Mouse (Mus musculus) erythroblast, embryonic 14.5 days (primary cell): ENCODE measurements around the gene Hsf4. TPM values are rescaled to one million over a fixed set of nuclear protein-coding genes. Genes with fewer than 3 reads are reported as not detected.
"Not testable (repeated sequence)": the region's sequence is repeated elsewhere in the genome, so short reads cannot be mapped to it uniquely, and the experiment has no call there.

Experiments used
- H3K27me3 ChIP-seq: 2 replicates; pipeline ENCODE4 v1.6.1; 2012; ENCODE audit warnings: inconsistent platforms; ENCODE audit not compliant: control insufficient read depth
- H3K36me3 ChIP-seq: 2 replicates; pipeline ENCODE4 v1.6.1; 2012; ENCODE audit warnings: mild to moderate bottlenecking, inconsistent platforms; ENCODE audit not compliant: control insufficient read depth
- H3K4me1 ChIP-seq: 2 replicates; pipeline ENCODE4 v1.6.1; 2012; ENCODE audit warnings: inconsistent platforms; ENCODE audit not compliant: control insufficient read depth
- H3K4me3 ChIP-seq: replicated peaks from 2 replicates; pipeline ENCODE3; 2012; ENCODE audit warnings: moderate library complexity, mild to moderate bottlenecking, inconsistent platforms
- H3K9me3 ChIP-seq: 2 replicates; pipeline ENCODE4 v1.6.1; 2012; ENCODE audit warnings: low read length, inconsistent platforms, mixed read lengths; ENCODE audit not compliant: control insufficient read depth
- GATA1 ChIP-seq: IDR thresholded peaks from 2 replicates; pipeline ENCODE4 v1.6.1; 2012; ENCODE audit warnings: low read length, inconsistent platforms, mixed read lengths
- TAL1 ChIP-seq: IDR thresholded peaks from 3 replicates; pipeline ENCODE4 v1.6.1; 2012; ENCODE audit warnings: low read length, inconsistent platforms, mixed read lengths
- polyA plus RNA-seq: library from polyadenylated mRNA; stranded (reverse); fragments of >175 nt; gene quantifications from 2 replicates; pipeline ENCODE4 v1.2.3, GENCODE M21; 2012

Hsf4 gene
- polyA plus RNA-seq, 1 experiment, result not detected

DNA sequence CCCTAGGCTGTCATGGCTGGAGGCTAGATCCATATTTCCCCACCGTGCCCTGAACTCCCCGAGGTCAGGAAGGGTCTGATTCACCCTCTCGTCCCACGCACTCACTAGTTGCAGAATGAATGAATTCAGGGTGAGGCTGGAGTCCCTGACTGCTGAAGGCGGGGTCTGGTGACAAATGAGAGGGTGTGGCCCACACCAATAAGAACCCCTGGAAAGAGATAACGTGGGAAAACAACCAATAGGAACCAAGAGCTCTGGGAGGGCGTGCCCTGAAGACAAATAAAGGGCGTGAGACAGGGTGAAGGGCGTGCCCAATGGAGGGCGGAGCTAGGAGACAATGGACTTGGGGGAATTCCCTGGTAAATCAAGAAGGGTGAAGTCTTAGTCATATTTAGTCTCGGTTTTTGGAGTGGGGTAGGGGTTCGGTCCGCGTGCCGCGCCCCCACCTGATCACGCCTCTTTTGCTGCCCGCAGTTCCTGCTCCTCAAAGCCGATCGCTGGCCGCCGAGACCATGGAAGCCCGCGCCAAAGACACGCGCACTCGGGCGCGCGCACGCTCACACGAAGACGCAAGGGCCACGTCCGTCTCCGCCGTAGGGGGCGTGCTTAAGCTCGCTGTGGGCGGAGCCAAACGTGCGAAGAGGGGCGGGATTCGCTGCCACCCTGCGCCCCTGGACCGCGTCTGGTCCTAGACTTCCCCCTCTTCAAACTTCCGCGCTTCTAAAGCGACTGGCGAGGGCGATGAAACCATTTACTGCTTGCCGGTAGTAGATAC is 19.5 kb downstream of the Hsf4 start:
- peak overlapping the region; percentile 64 for H3K4me3 ChIP-seq
- H3K9me3 ChIP-seq, result no peaks in the 10 kb centered on the region
- no peaks in the 10 kb centered on the region for H3K36me3 ChIP-seq
- no peak for TF ChIP-seq GATA1
- no peak for TF ChIP-seq TAL1
- peaks cover 47% of the 10 kb centered on the region for H3K27me3 ChIP-seq
- H3K4me1 ChIP-seq, result peaks cover 26% of the 10 kb centered on the region

DNA sequence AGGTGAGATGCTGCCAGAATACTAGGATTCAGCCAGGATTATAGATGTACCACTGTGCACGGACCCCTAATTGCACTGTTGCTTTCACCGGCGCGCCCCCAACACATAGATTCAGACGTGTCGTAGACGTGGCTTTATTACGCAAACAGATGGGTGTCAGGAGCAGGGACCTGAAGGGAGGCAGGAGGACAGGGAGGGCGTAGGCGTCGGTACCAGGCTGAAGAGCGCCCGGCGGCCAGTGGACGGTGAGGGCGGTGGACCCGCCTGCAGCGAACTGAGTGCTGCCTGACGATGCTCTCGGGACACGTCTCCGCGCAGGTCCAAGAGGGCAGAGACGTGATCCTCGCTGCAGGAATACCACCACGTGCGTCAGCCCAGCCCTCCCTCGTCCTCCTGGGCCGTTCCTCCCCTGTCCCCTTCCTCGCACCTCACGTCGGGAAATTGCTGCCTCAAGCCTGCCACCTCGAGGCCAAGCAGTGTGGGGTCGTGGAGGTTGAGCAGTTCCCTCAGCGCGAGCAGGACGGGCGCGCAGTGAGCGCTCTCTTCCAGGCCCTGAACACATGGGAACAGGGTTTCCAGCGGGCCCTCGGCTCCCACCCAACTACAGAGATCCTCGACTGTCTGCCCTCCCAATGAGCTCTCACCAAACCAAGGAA is 20.3 kb downstream of the Hsf4 start, which contains the start of gene 4931428F04Rik:
4931428F04Rik (minus strand) TSS at position 60 of the 656 bp plus-strand sequence.
- peaks cover 29% of the 10 kb centered on the region for H3K4me1 ChIP-seq
- peak within 1 kb of the TSS; percentile 64 for H3K4me3 ChIP-seq
- H3K27me3 ChIP-seq, result peaks cover 42% of the 10 kb centered on the region
- TF ChIP-seq GATA1 (no peak), TAL1 (no peak)
- H3K36me3 ChIP-seq, result no peaks in the 10 kb centered on the region; the same call in 1 of the 2 replicates
- no peaks in the 10 kb centered on the region for H3K9me3 ChIP-seq

DNA sequence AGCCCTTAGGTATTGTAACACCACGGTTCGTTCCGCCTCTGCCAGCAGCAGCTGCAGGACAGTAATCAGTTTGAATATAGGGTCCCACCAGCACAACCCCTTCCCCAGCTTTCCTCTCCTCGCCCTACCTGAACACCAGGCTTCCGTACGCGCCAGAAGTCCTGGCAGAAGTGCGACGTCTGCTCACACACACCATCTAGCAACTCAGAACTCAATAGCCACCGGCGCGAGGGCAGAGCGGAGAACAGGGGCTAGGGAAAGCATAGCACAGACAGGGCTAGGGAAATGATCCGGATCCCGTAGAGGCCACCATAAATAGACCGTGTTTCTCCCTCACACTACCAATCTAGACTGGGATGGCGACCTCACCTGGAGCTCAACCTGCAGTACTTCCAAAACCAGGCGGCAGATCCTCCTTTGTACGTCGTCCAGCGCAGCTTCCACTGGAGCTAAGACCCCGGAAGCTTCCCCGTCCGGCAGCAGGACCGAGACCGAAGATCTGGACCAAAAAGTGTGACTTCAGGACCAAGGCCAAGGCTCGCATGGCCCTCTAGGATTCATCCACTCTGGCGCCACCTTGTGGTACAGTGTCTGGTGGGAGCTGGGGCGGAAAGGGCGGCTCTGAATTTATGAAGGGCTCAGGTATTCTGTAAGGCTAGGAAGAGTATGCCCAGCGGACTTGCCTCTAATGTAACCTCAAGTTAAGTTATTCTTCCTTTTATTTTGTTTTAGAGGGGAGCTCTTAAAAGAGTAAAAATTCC is 21.1 kb downstream of the Hsf4 start:
- H3K9me3 ChIP-seq, result no peaks in the 10 kb centered on the region
- H3K4me1 ChIP-seq, result peaks cover 37% of the 10 kb centered on the region
- H3K27me3 ChIP-seq, result peaks cover 34% of the 10 kb centered on the region
- no peak overlapping the region for H3K4me3 ChIP-seq
- no peak for TF ChIP-seq TAL1
- TF ChIP-seq GATA1, result no peak
- peaks cover 5% of the 10 kb centered on the region for H3K36me3 ChIP-seq

DNA sequence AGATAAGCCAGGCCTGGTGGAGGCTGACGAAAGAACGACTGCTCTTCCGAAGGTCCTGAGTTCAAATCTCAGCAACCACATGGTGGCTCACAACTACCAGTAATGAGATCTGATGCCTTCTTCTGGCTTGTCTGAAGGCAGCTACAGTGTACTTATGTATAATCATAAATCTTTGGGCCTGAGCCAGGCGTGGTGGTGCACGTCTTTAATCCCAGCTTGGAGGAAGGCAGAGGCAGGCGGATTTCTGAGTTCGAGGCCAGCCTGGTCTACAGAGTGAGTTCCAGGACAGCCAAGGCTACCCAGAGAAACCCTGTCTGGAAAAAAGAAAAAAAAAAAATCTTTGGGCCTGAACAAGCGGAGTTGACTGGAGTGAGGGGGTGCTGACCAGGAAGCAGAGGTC is 21.8 kb downstream of the Hsf4 start:
- Histone ChIP-seq H3K27me3 (peaks cover 28% of the 10 kb centered on the region), H3K4me1 (peaks cover 43% of the 10 kb centered on the region)
- not testable (repeated sequence) for H3K36me3 ChIP-seq, H3K9me3 ChIP-seq, H3K4me3 ChIP-seq

DNA sequence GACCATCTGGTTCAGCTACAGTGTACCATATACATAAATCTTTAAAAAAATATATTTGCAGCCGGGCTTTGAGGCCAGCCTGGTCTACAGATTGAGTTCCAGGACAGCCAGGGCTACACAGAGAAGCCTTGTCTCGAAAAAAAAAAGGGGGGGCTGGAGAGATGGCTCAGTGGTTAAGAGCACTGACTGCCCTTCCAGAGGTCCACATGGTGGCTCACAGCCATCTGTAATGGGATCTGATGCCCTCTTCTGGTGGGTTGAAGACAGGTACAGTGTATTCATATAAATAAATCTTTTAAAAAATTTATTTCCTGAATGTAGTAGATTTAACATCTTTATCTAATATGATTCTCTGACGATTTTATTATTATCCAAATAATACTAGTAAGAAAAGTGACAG is 22.2 kb downstream of the Hsf4 start:
- not testable (repeated sequence) for H3K9me3 ChIP-seq, H3K36me3 ChIP-seq, H3K4me3 ChIP-seq
- H3K4me1 ChIP-seq, result peaks cover 47% of the 10 kb centered on the region
- H3K27me3 ChIP-seq, result peaks cover 25% of the 10 kb centered on the region

DNA sequence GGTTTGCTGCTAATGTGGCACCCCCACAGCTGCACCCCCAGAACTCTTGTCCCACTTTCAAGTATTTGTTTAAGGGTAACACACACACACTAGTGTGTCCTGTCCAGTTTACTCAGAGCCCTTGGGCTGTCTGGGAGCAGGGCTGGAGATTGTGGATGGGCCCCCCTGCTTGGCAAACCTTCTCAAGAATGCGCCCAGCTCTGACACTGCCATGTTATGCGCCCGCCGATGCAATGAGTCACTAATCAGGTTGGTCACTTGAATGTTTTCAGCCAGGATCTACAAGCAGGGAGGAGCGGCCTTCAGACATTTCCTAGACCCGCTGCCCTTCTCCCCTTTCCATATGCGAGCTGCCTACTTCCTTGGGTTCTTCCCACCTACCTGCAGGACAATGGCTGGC is 22.9 kb downstream of the Hsf4 start:
- no peak overlapping the region for H3K4me3 ChIP-seq
- TF ChIP-seq GATA1 (no peak), TAL1 (no peak)
- H3K9me3 ChIP-seq, result no peaks in the 10 kb centered on the region
- H3K4me1 ChIP-seq, result peaks cover 52% of the 10 kb centered on the region
- peaks cover 7% of the 10 kb centered on the region for H3K36me3 ChIP-seq
- H3K27me3 ChIP-seq, result peaks cover 24% of the 10 kb centered on the region

DNA sequence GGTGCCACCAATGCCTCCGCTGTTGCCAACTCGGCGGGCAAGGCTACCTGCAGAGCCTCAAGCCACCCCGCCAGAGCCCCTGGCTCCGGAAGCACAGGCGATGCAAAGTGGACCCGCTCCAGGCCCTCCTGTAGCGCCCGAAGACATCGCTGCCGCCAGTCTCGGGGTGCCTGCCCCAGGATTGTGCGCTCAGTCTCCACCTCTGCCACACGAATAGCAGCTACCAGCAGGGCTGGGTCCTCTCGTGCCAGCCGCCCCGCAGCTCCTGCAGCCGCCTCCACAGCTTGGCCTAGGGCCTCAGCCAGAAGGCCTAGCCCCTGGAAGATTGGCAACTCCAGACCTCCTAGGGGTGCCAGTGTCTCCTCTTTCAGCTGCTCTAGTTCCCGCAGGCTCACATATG is 23.8 kb downstream of the Hsf4 start:
- peaks cover 15% of the 10 kb centered on the region for H3K36me3 ChIP-seq
- peaks cover 24% of the 10 kb centered on the region for H3K27me3 ChIP-seq
- H3K4me1 ChIP-seq, result peaks cover 53% of the 10 kb centered on the region
- H3K9me3 ChIP-seq, result no peaks in the 10 kb centered on the region
- TF ChIP-seq TAL1 (no peak), GATA1 (no peak)
- H3K4me3 ChIP-seq, result no peak overlapping the region

DNA sequence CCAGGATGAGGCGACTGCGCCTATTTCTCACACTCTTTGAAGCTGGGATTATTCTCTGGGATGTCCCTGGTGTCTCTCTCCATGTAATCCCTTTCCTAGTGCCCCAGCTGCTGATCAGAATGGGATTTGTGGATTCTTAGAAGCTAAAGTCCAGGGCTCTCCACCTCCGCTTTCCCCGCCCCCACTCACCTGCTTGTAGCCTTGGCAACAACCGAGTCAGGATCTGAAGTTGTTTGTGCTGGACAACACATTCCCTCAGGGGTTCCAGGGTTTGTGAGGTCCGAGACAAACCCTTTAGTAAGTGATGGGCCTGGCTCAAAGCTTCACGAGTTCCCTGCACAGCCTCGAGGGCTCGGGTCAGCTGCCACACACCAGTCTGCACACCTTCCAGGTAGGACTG is 25.2 kb downstream of the Hsf4 start:
- peaks cover 28% of the 10 kb centered on the region for H3K36me3 ChIP-seq
- H3K27me3 ChIP-seq, result peaks cover 17% of the 10 kb centered on the region
- H3K9me3 ChIP-seq, result no peaks in the 10 kb centered on the region
- H3K4me3 ChIP-seq, result no peak overlapping the region
- TF ChIP-seq GATA1, result no peak
- TF ChIP-seq TAL1, result no peak
- peaks cover 55% of the 10 kb centered on the region for H3K4me1 ChIP-seq

DNA sequence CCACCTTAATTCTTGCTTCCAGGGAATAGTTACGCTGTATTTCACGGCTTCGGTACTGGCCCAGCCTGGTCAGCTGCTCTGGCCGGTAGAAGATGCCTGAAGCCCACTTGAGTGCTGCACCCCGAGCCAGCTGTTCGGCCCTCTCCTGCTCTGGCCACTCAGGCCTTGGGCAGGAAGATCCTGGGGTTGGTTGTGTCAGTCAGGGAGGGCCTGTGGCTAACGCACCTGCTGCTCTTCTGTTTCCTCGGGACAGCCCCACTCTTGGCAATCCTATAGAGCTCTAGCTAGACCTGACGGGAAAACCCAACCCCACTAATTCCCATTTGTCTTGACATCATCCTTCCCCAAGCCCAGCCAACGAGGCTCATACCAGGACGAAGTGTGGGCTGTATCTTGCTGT is 25.7 kb downstream of the Hsf4 start:
- H3K4me3 ChIP-seq, result peak overlapping the region; percentile 31
- peaks cover 55% of the 10 kb centered on the region for H3K4me1 ChIP-seq
- TF ChIP-seq GATA1 (no peak), TAL1 (0 out of 3 replicates have a peak, but pooled peaks have one; percentile 7)
- peaks cover 33% of the 10 kb centered on the region for H3K36me3 ChIP-seq
- no peaks in the 10 kb centered on the region for H3K9me3 ChIP-seq
- H3K27me3 ChIP-seq, result peaks cover 12% of the 10 kb centered on the region
